ENCODE assay signal across 8 mouse cellular contexts in genomic region chr3:108017473-108018189, GRCm38 (mm10). TPM values are rescaled to one million over a fixed set of nuclear protein-coding genes. Genes with fewer than 3 reads are reported as not detected.
DNase-seq lines count a peak whose midpoint lies in the region; ATAC-seq and TF ChIP-seq lines count a peak whose summit lies in the region.

Gstm1 (minus strand) TSS chr3:108017973.

- DNase-seq in 3134 (ENCODE audit: extremely low read depth, insufficient read length, low spot score), result peak; percentile 89
- DNase-seq in adrenal gland, postnatal 4 days (ENCODE audit: low spot score in 2 of 2), result peak; percentile 69 to 85
- peak; percentile 99 for DNase-seq in heart, adult 8-10 months (ENCODE audit: low spot score)
- DNase-seq in kidney, adult 9 months, result peak; percentile 99
- peak; percentile 98 for DNase-seq in limb, embryonic 14.5 days (ENCODE audit: low spot score)
- peak; percentile 97 for DNase-seq in midbrain, postnatal 0 days (ENCODE audit: low spot score)
- DNase-seq in spleen, postnatal 14 days (ENCODE audit: low spot score in 2 of 2), result peak; percentile 39 to 46

- under 1% methylated on average over 31 of the region's 31 CpGs for WGBS in embryonic facial prominence, embryonic 15.5 days
- WGBS in limb, embryonic 14.5 days, result under 1% methylated on average over 31 of the region's 31 CpGs
- under 1% methylated on average over 31 of the region's 31 CpGs for WGBS in midbrain, postnatal 0 days

- H3K9me3 ChIP-seq in embryonic facial prominence, embryonic 15.5 days (replicated peaks), result no peaks in the 10 kb centered on the region
- H3K9me3 ChIP-seq in limb, embryonic 14.5 days (ENCODE audit: control insufficient read depth, low read length), result no peaks in the 10 kb centered on the region
- no peaks in the 10 kb centered on the region for H3K9me3 ChIP-seq in midbrain, postnatal 0 days (ENCODE audit: low read length)

- peak within 1 kb of the TSS; percentile 94 for H3K27ac ChIP-seq in embryonic facial prominence, embryonic 15.5 days (replicated peaks)
- H3K27ac ChIP-seq in limb, embryonic 14.5 days (replicated peaks; ENCODE audit: low read depth, low read length), result peak within 1 kb of the TSS; percentile 78
- peak within 1 kb of the TSS; percentile 76 for H3K27ac ChIP-seq in midbrain, postnatal 0 days (ENCODE audit: low read depth, low read length)

- TF ChIP-seq CTCF in midbrain, postnatal 0 days (IDR thresholded peaks at IDR 0.05), result peak; percentile 97

- TF ChIP-seq POLR2A in limb, embryonic 14.5 days (IDR thresholded peaks at IDR 0.05; ENCODE audit: borderline replicate concordance, extremely low read depth, insufficient read depth, insufficient read length), result peak; percentile 77; the same call in 1 of the 2 replicates

- no peaks in the 10 kb centered on the region for H3K27me3 ChIP-seq in embryonic facial prominence, embryonic 15.5 days
- no peaks in the 10 kb centered on the region for H3K27me3 ChIP-seq in limb, embryonic 14.5 days (ENCODE audit: control insufficient read depth, insufficient read depth, low read length)
- H3K27me3 ChIP-seq in midbrain, postnatal 0 days (ENCODE audit: insufficient read depth, low read length), result no peaks in the 10 kb centered on the region

- H3K4me1 ChIP-seq in embryonic facial prominence, embryonic 15.5 days, result peaks cover 23% of the 10 kb centered on the region
- H3K4me1 ChIP-seq in limb, embryonic 14.5 days (ENCODE audit: control insufficient read depth, insufficient read depth, low read length), result no peaks in the 10 kb centered on the region
- no peaks in the 10 kb centered on the region; the same call in 1 of the 2 replicates for H3K4me1 ChIP-seq in midbrain, postnatal 0 days (ENCODE audit: insufficient read depth, low read length)

- H3K4me3 ChIP-seq in embryonic facial prominence, embryonic 15.5 days (replicated peaks), result peak within 1 kb of the TSS; percentile 47
- H3K4me3 ChIP-seq in limb, embryonic 14.5 days (replicated peaks; ENCODE audit: low read length), result peak within 1 kb of the TSS; percentile 39
- H3K4me3 ChIP-seq in midbrain, postnatal 0 days (ENCODE audit: low read depth, low read length), result peak within 1 kb of the TSS; percentile 41

- no peaks in the 10 kb centered on the region for H3K36me3 ChIP-seq in embryonic facial prominence, embryonic 15.5 days
- H3K36me3 ChIP-seq in limb, embryonic 14.5 days (ENCODE audit: control insufficient read depth, insufficient read depth, low read length), result no peaks in the 10 kb centered on the region
- H3K36me3 ChIP-seq in midbrain, postnatal 0 days (ENCODE audit: insufficient read depth, low read length), result no peaks in the 10 kb centered on the region

- H3K4me2 ChIP-seq in embryonic facial prominence, embryonic 15.5 days (replicated peaks), result peak within 1 kb of the TSS; percentile 73
- H3K4me2 ChIP-seq in limb, embryonic 14.5 days (replicated peaks; ENCODE audit: low read depth, low read length, severe bottlenecking), result peak within 1 kb of the TSS; percentile 65
- H3K4me2 ChIP-seq in midbrain, postnatal 0 days (ENCODE audit: low read depth, low read length, poor library complexity, severe bottlenecking), result peak within 1 kb of the TSS; percentile 77

- H3K9ac ChIP-seq in embryonic facial prominence, embryonic 15.5 days, result peak within 1 kb of the TSS; percentile 48
- peak within 1 kb of the TSS; percentile 48 for H3K9ac ChIP-seq in limb, embryonic 14.5 days (ENCODE audit: low read depth, low read length, severe bottlenecking)
- peak within 1 kb of the TSS; percentile 55 for H3K9ac ChIP-seq in midbrain, postnatal 0 days (replicated peaks; ENCODE audit: low read length, poor library complexity, severe bottlenecking)

- peak; percentile 97 for ATAC-seq in embryonic facial prominence, embryonic 15.5 days (ENCODE audit: insufficient number of reproducible peaks, low FRiP score, low TSS enrichment, low read depth)
- peak; percentile 99 for ATAC-seq in limb, embryonic 14.5 days (ENCODE audit: low FRiP score, low read depth)
- ATAC-seq in midbrain, postnatal 0 days (ENCODE audit: low FRiP score), result peak; percentile 91

RNA-seq across cellular contexts. Expression of gene Gstm1, which starts in this region (rescaled TPM):
- 100 to 1,000 TPM; 144 to 170 TPM for total RNA-seq in adrenal gland, postnatal 4 days (2021)
- 178 and 220 TPM in 2 replicates for polyA plus RNA-seq in embryonic facial prominence, embryonic 15.5 days (2015; fragmentation: Nextera tagmentation; extraction: Ambion mirVana)
- 100 to 1,000 TPM; 385 to 498 (median 396) TPM for total RNA-seq in heart, adult 8-10 months (2022)
- 31.6 and 43.9 TPM in 2 replicates for polyA plus RNA-seq in limb, embryonic 14.5 days (2012; rRNA removed)
- polyA plus RNA-seq in limb, embryonic 14.5 days (2014; fragmentation: Nextera tagmentation; extraction: Ambion mirVana), result 56.0 and 59.3 TPM in 2 replicates
- total RNA-seq in midbrain, postnatal 0 days (2014; rRNA removed), result 105 and 142 TPM in 2 replicates
- polyA plus RNA-seq in midbrain, postnatal 0 days (2015; fragmentation: Nextera tagmentation; extraction: Ambion mirVana), result 293 and 371 TPM in 2 replicates

Comparison
In these comparisons a context has a peak if more than half of its experiments do, and no peak if none do; other contexts are left out.
1. Peak in every context shown above with its lines: DNase-seq, ATAC-seq, H3K4me3 ChIP-seq and H3K27ac ChIP-seq.
2. DNase-seq: peak in every context shown above with its lines; median percentile 99 in heart, adult 8-10 months; 99 in kidney, adult 9 months; 98 in limb, embryonic 14.5 days; 97 in midbrain, postnatal 0 days; 89 in 3134; 77 in adrenal gland, postnatal 4 days; 42 in spleen, postnatal 14 days.